Mouse (Mus musculus): ENCODE measurements at regions not wholly inside any gene's neighbourhood (a gene's known extent, or its start where the extent isn't known, plus 50 kb on each side); places are given as distances from the start of the nearest gene placed in this dataset.

DNA sequence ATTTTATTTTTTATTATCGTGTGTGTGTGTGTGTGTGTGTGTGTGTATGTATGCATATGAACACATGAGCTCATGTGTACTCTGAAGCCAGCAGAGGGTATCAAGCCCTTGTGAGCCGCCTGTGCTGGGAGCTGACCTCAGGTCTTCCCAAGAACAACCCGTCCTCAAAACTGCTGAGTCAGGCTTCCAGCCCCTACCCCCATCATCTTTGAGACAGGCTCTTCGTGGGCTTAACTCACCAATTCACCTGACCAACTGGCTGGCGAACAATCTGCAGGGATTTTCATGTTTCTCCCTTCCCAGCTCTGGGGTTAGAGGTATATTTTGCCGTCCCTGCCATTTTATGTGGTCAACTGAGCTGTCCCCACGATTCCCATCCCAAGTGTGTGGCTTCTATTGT, 107.7 kb upstream of the Ubr2 start:
- 84% methylated on average over 7 of the region's 7 CpGs for WGBS
- no peak overlapping the region for H3K27ac ChIP-seq (ENCODE audit: low read length)
- H3K9me3 ChIP-seq (replicated peaks; ENCODE audit: control insufficient read depth, low read length) = no peaks in the 10 kb centered on the region
- H3K4me3 ChIP-seq (ENCODE audit: low read length) = no peak overlapping the region
- no peaks in the 10 kb centered on the region for H3K36me3 ChIP-seq (ENCODE audit: control insufficient read depth, insufficient read depth)
- no peak overlapping the region for H3K4me2 ChIP-seq (ENCODE audit: low read depth, low read length)
- no peak overlapping the region for H3K9ac ChIP-seq (ENCODE audit: low read length)
- ATAC-seq (replicated peaks; ENCODE audit: extremely low read depth, insufficient read depth, low FRiP score) = no peak
- H3K4me1 ChIP-seq (ENCODE audit: control insufficient read depth, insufficient read depth, low read length) = no peaks in the 10 kb centered on the region
- no peaks in the 10 kb centered on the region for H3K27me3 ChIP-seq (ENCODE audit: control insufficient read depth, insufficient read depth, low read length)

DNA sequence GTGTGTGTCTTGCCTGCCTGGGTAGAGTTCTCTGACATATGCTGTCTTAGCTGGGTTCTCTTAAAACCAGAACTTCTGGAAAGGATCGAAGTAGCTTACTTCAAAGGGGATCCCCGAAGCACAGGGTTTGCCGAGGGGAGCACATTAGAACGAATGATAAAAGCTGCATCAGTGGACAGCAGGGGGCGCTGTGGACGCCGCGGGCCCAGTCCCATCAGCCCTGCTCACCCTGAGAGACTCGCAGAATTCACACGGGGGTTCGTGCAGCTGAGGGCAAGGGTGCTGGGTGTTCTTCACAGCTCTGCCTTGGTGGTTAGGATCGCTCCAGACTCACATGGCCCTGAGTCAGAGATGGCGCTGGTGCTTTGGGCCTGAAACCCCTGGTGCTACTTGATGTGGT, 105.4 kb upstream of the Ubr2 start:
- Histone ChIP-seq H3K4me1 (ENCODE audit: control insufficient read depth, insufficient read depth, low read length) (no peaks in the 10 kb centered on the region), H3K27ac (ENCODE audit: low read length) (no peak overlapping the region), H3K9me3 (replicated peaks; ENCODE audit: control insufficient read depth, low read length) (no peaks in the 10 kb centered on the region), H3K4me2 (ENCODE audit: low read depth, low read length) (no peak overlapping the region), H3K36me3 (ENCODE audit: control insufficient read depth, insufficient read depth) (no peaks in the 10 kb centered on the region), H3K27me3 (ENCODE audit: control insufficient read depth, insufficient read depth, low read length) (no peaks in the 10 kb centered on the region), H3K9ac (ENCODE audit: low read length) (no peak overlapping the region), H3K4me3 (ENCODE audit: low read length) (no peak overlapping the region)
- no peak; the same call in 1 of the 2 replicates for ATAC-seq (replicated peaks; ENCODE audit: extremely low read depth, insufficient read depth, low FRiP score)
- WGBS = 43% methylated on average over 13 of the region's 13 CpGs

DNA sequence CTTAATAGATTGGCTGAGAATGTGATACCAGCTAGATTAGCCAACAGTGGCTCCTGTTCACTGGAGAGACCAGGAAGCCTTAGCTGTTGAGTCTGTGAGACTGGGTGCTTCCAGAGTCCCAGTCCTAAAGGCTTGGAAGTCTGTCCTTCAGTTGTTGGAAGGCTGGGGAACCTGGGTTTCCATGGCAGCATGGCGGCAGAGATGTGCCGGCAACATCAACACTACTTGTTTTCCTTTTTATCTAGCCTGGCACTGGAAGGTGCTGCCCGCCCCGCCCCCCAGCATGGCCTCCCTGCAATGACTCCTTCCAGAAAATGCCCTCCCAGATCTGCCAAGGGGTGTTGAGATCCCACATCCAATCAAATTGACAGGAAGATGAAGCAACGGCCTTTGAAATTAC, 104.8 kb upstream of the Ubr2 start:
- Histone ChIP-seq H3K27me3 (ENCODE audit: control insufficient read depth, insufficient read depth, low read length) (no peaks in the 10 kb centered on the region), H3K4me2 (ENCODE audit: low read depth, low read length) (no peak overlapping the region), H3K9ac (ENCODE audit: low read length) (no peak overlapping the region), H3K27ac (ENCODE audit: low read length) (no peak overlapping the region), H3K9me3 (replicated peaks; ENCODE audit: control insufficient read depth, low read length) (no peaks in the 10 kb centered on the region), H3K36me3 (ENCODE audit: control insufficient read depth, insufficient read depth) (no peaks in the 10 kb centered on the region), H3K4me1 (ENCODE audit: control insufficient read depth, insufficient read depth, low read length) (no peaks in the 10 kb centered on the region), H3K4me3 (ENCODE audit: low read length) (no peak overlapping the region)
- 82% methylated on average over 5 of the region's 5 CpGs for WGBS
- no peak for ATAC-seq (replicated peaks; ENCODE audit: extremely low read depth, insufficient read depth, low FRiP score)

DNA sequence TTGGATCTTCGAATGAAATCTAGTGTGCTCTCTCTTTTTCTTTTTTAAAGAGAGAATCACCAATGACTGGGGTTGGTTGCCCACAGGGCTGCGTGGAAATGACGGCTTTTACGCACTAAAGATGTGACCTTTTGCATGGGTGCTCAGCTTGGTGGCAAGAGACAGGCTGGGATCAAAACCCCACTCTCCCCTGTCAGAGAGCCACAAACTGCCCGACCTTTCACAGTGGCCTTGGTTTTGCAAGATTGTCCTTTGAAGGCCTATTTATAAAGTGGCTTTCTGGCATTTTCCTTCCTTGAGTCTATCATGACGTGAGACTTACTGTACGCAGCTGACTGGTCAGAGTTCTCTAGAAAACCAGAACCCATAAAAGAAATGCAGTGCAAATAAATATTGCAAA, 104.4 kb upstream of the Ubr2 start:
- Histone ChIP-seq H3K9ac (ENCODE audit: low read length) (no peak overlapping the region), H3K9me3 (replicated peaks; ENCODE audit: control insufficient read depth, low read length) (no peaks in the 10 kb centered on the region), H3K4me1 (ENCODE audit: control insufficient read depth, insufficient read depth, low read length) (no peaks in the 10 kb centered on the region), H3K27ac (ENCODE audit: low read length) (no peak overlapping the region), H3K36me3 (ENCODE audit: control insufficient read depth, insufficient read depth) (no peaks in the 10 kb centered on the region), H3K4me3 (ENCODE audit: low read length) (no peak overlapping the region), H3K27me3 (ENCODE audit: control insufficient read depth, insufficient read depth, low read length) (no peaks in the 10 kb centered on the region), H3K4me2 (ENCODE audit: low read depth, low read length) (no peak overlapping the region)
- WGBS = 85% methylated on average over 7 of the region's 7 CpGs
- ATAC-seq (replicated peaks; ENCODE audit: extremely low read depth, insufficient read depth, low FRiP score) = no peak

DNA sequence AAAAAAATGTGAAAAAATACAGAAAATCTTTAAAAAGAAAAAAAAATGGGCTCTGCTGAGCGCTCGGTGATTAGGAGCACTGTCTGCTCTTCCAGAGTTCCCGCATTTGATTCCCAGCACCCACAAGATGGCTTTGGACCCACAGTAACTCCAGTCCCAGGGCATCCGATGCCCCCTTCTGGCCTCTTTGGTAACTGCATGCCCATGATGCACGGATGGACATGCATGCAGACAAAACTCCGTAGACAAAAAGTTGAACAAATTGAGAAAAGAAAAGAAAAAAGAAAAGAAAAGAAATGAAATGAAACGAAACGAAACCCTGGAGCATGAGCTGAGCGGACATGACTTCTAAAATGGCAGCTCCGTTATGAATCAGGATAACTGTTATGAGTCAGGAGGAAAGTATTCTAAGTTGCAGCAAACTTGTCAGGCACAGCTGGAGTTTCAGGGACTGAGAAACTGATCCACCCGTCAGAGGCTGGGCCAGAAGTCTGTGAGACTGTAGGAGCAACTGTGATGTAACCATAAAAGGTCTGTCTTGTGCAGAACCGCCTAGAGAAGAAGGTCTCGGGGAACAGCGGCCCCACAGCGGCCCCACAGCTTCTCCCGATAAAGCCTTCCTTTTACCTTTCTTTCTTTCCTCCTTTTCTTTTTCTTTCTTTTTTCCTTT, 102.3 kb upstream of the Ubr2 start:
- Histone ChIP-seq H3K4me1 (ENCODE audit: control insufficient read depth, insufficient read depth, low read length) (no peaks in the 10 kb centered on the region), H3K9ac (ENCODE audit: low read length) (no peak overlapping the region), H3K4me2 (ENCODE audit: low read depth, low read length) (no peak overlapping the region), H3K9me3 (replicated peaks; ENCODE audit: control insufficient read depth, low read length) (no peaks in the 10 kb centered on the region), H3K27ac (ENCODE audit: low read length) (no peak overlapping the region), H3K36me3 (ENCODE audit: control insufficient read depth, insufficient read depth) (no peaks in the 10 kb centered on the region), H3K27me3 (ENCODE audit: control insufficient read depth, insufficient read depth, low read length) (no peaks in the 10 kb centered on the region), H3K4me3 (ENCODE audit: low read length) (no peak overlapping the region)
- WGBS = 88% methylated on average over 16 of the region's 16 CpGs
- ATAC-seq (replicated peaks; ENCODE audit: extremely low read depth, insufficient read depth, low FRiP score) = no peak

DNA sequence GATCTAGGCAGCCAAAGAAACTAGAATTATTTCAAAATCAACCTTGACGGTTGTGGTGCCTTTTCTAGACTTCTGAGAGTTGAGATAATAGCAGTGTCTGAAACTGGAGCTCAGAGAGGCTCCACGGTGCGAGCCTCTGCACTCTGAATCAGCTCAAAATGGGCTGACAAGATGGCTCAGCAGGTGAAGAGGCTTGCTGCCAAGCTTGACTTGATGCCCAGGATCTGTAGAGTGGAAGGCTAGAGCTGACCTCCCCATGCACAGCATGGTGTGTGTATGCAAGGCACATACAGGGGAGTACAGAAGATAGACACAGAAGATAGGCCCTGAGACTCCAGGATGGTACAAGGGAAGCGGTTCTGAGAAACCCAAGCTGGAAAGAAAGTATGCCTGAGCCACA, 100.5 kb upstream of the Ubr2 start:
- 95% methylated on average over 4 of the region's 4 CpGs for WGBS
- no peak overlapping the region for H3K9ac ChIP-seq (ENCODE audit: low read length)
- H3K4me3 ChIP-seq (ENCODE audit: low read length) = no peak overlapping the region
- no peaks in the 10 kb centered on the region for H3K36me3 ChIP-seq (ENCODE audit: control insufficient read depth, insufficient read depth)
- H3K4me2 ChIP-seq (ENCODE audit: low read depth, low read length) = no peak overlapping the region
- H3K27me3 ChIP-seq (ENCODE audit: control insufficient read depth, insufficient read depth, low read length) = no peaks in the 10 kb centered on the region
- ATAC-seq (replicated peaks; ENCODE audit: extremely low read depth, insufficient read depth, low FRiP score) = no peak
- H3K27ac ChIP-seq (ENCODE audit: low read length) = no peak overlapping the region
- H3K4me1 ChIP-seq (ENCODE audit: control insufficient read depth, insufficient read depth, low read length) = no peaks in the 10 kb centered on the region
- no peaks in the 10 kb centered on the region for H3K9me3 ChIP-seq (replicated peaks; ENCODE audit: control insufficient read depth, low read length)

DNA sequence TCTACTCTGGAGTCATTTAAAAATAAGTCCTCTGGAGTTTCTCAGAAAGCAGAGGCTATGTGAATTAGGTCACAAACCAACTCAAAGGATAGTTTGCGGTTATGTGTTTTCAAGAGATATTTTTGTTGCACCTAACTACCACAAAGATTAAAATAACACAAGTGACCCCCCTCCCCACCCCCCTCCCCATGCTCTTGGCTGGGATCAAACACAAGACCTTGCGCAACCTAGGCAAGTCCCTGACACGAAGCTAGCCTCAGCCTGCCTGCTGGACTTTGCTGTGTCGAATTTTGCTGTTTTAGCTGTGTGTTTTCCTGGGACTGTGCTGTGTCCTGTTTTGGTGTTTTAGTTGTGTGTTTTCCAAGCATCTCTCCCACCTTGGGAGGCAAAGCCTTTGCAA, 94.0 kb upstream of the Ubr2 start:
- Histone ChIP-seq H3K9ac (ENCODE audit: low read length) (no peak overlapping the region), H3K4me3 (ENCODE audit: low read length) (no peak overlapping the region), H3K36me3 (ENCODE audit: control insufficient read depth, insufficient read depth) (no peaks in the 10 kb centered on the region), H3K27ac (ENCODE audit: low read length) (no peak overlapping the region), H3K4me2 (ENCODE audit: low read depth, low read length) (no peak overlapping the region), H3K27me3 (ENCODE audit: control insufficient read depth, insufficient read depth, low read length) (no peaks in the 10 kb centered on the region), H3K4me1 (ENCODE audit: control insufficient read depth, insufficient read depth, low read length) (no peaks in the 10 kb centered on the region), H3K9me3 (replicated peaks; ENCODE audit: control insufficient read depth, low read length) (no peaks in the 10 kb centered on the region; the same call in 1 of the 2 replicates)
- no peak for ATAC-seq (replicated peaks; ENCODE audit: extremely low read depth, insufficient read depth, low FRiP score)
- 71% methylated on average over 4 of the region's 4 CpGs for WGBS

DNA sequence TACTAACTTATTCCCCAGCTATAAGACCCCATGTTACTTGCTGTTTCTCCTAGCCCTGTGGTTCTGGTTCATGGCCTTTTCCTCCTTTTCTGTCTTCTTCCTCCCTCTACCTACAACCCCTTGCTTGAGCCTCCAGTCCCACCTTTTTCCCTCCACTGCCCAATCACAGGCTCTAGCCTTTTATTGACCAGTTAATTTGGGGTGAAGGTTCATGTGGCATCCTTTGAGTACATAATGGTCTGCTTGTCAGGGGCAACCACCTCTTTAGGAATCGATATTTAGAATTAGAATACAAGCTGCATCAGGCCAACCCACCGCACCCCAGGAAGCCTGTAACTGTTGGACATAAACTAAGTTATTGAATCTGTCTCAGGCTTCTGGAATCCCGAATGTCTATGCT, 84.8 kb upstream of the Ubr2 start:
- H3K9ac ChIP-seq (ENCODE audit: low read length) = no peak overlapping the region
- no peaks in the 10 kb centered on the region for H3K36me3 ChIP-seq (ENCODE audit: control insufficient read depth, insufficient read depth)
- no peaks in the 10 kb centered on the region for H3K4me1 ChIP-seq (ENCODE audit: control insufficient read depth, insufficient read depth, low read length)
- WGBS = 87% methylated on average over 3 of the region's 3 CpGs
- no peaks in the 10 kb centered on the region for H3K27me3 ChIP-seq (ENCODE audit: control insufficient read depth, insufficient read depth, low read length)
- ATAC-seq (replicated peaks; ENCODE audit: extremely low read depth, insufficient read depth, low FRiP score) = no peak
- no peak overlapping the region for H3K4me2 ChIP-seq (ENCODE audit: low read depth, low read length)
- no peak overlapping the region for H3K27ac ChIP-seq (ENCODE audit: low read length)
- H3K4me3 ChIP-seq (ENCODE audit: low read length) = no peak overlapping the region
- peaks cover 3% of the 10 kb centered on the region; the same call in 1 of the 2 replicates for H3K9me3 ChIP-seq (replicated peaks; ENCODE audit: control insufficient read depth, low read length)

DNA sequence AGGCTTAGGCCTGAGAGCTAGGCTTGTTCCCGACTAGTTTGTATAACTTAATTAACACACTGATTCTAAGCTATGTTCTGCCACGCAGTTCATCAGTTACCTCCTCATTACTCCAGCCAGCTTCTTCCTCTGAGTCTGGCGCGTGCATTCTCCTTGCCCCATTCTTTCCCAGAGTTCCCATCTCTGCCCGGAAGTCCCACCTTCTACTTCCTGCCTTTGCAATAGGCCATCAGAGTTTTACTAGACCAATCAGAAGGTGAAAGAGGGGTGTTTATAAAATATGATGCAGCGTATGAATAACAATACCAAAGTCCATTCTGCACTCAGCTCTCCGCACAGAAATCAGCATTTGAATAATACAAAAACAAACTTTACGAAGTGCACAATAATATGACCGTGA, 81.7 kb upstream of the Ubr2 start:
- peaks cover 16% of the 10 kb centered on the region for H3K9me3 ChIP-seq (replicated peaks; ENCODE audit: control insufficient read depth, low read length)
- no peaks in the 10 kb centered on the region for H3K27me3 ChIP-seq (ENCODE audit: control insufficient read depth, insufficient read depth, low read length)
- no peaks in the 10 kb centered on the region for H3K4me1 ChIP-seq (ENCODE audit: control insufficient read depth, insufficient read depth, low read length)
- WGBS = 91% methylated on average over 9 of the region's 9 CpGs
- ATAC-seq (replicated peaks; ENCODE audit: extremely low read depth, insufficient read depth, low FRiP score) = no peak
- no peaks in the 10 kb centered on the region for H3K36me3 ChIP-seq (ENCODE audit: control insufficient read depth, insufficient read depth)
- H3K9ac ChIP-seq (ENCODE audit: low read length) = no peak overlapping the region
- no peak overlapping the region for H3K4me2 ChIP-seq (ENCODE audit: low read depth, low read length)
- H3K4me3 ChIP-seq (ENCODE audit: low read length) = no peak overlapping the region
- no peak overlapping the region for H3K27ac ChIP-seq (ENCODE audit: low read length)
